11 mouse cellular contexts compared by ENCODE assay signal in genomic region chr12:81653344-81653743, GRCm38 (mm10). TPM values are rescaled to one million over a fixed set of nuclear protein-coding genes. Genes with fewer than 3 reads are reported as not detected.
DNase-seq lines count a peak whose midpoint lies in the region; ATAC-seq lines count a peak whose summit lies in the region.
"Had no signal": no experiment of that assay in that cellular context is flagged by ENCODE, and none has a peak within 500 bp of the region (broad histone marks: within the 10 kb centered on the region; RNA-seq: fewer than 3 reads in every experiment).

No protein-coding gene starts in this region.

- no peak for ATAC-seq in hindbrain, embryonic 14.5 days (ENCODE audit: low FRiP score)

- H3K27ac ChIP-seq in hindbrain, embryonic 14.5 days: no peak overlapping the region
- H3K27ac ChIP-seq in hindbrain, embryonic 10.5 days: no peak overlapping the region
- no peak overlapping the region for H3K27ac ChIP-seq in limb, embryonic 10.5 days
- H3K27ac ChIP-seq: left cerebral cortex, adult 2 months; macrophage had no signal

- H3K27me3 ChIP-seq in hindbrain, embryonic 14.5 days (ENCODE audit: control insufficient read depth, insufficient read depth, low read length): no peaks in the 10 kb centered on the region
- no peaks in the 10 kb centered on the region for H3K27me3 ChIP-seq in hindbrain, embryonic 10.5 days (ENCODE audit: insufficient read depth, poor library complexity, severe bottlenecking)
- no peaks in the 10 kb centered on the region for H3K27me3 ChIP-seq in limb, embryonic 10.5 days (ENCODE audit: low read depth, poor library complexity, severe bottlenecking)

- no peak overlapping the region for H3K9ac ChIP-seq in hindbrain, embryonic 14.5 days

- WGBS in hindbrain, embryonic 14.5 days: 82% methylated on average over 8 of the region's 8 CpGs
- 91% methylated on average over 8 of the region's 8 CpGs for WGBS in hindbrain, embryonic 10.5 days
- 90% methylated on average over 8 of the region's 8 CpGs for WGBS in limb, embryonic 10.5 days

- H3K4me1 ChIP-seq in hindbrain, embryonic 14.5 days (replicated peaks; ENCODE audit: control insufficient read depth, insufficient read depth, low read length): no peaks in the 10 kb centered on the region
- H3K4me1 ChIP-seq in hindbrain, embryonic 10.5 days (replicated peaks): no peaks in the 10 kb centered on the region
- no peaks in the 10 kb centered on the region for H3K4me1 ChIP-seq in limb, embryonic 10.5 days

- H3K4me3 ChIP-seq in hindbrain, embryonic 14.5 days (replicated peaks; ENCODE audit: low read length): no peak overlapping the region
- H3K4me3 ChIP-seq in hindbrain, embryonic 10.5 days: no peak overlapping the region
- no peak overlapping the region for H3K4me3 ChIP-seq in limb, embryonic 10.5 days
- H3K4me3 ChIP-seq: erythroblast, embryonic 14.5 days; left cerebral cortex, adult 2 months had no signal

- H3K4me2 ChIP-seq in hindbrain, embryonic 14.5 days (replicated peaks): no peak overlapping the region

- peak; percentile 53 for DNase-seq in hindbrain, embryonic 14.5 days (ENCODE audit: low spot score)
- no peak for DNase-seq in hindbrain, embryonic 10.5 days (ENCODE audit: low spot score)
- peak; percentile 36 for DNase-seq in right cerebral cortex, postnatal 14 days
- no peak for DNase-seq in right cerebral cortex, adult 2 months (ENCODE audit: low spot score in 2 of 2)
- DNase-seq in cerebellum, postnatal 25 days: peak; percentile 45 to 72
- peak; percentile 50 for DNase-seq in right cerebral cortex, postnatal 4 days
- no peak for DNase-seq in kidney, postnatal 36 days
- no peak for DNase-seq in limb, embryonic 10.5 days (ENCODE audit: low spot score)

- H3K36me3 ChIP-seq in hindbrain, embryonic 14.5 days (replicated peaks; ENCODE audit: control insufficient read depth, insufficient read depth): no peaks in the 10 kb centered on the region
- H3K36me3 ChIP-seq in hindbrain, embryonic 10.5 days: no peaks in the 10 kb centered on the region
- H3K36me3 ChIP-seq in limb, embryonic 10.5 days: no peaks in the 10 kb centered on the region

- no peaks in the 10 kb centered on the region for H3K9me3 ChIP-seq in hindbrain, embryonic 14.5 days (ENCODE audit: control insufficient read depth, low read length)
- H3K9me3 ChIP-seq in hindbrain, embryonic 10.5 days: no peaks in the 10 kb centered on the region
- no peaks in the 10 kb centered on the region for H3K9me3 ChIP-seq in limb, embryonic 10.5 days (replicated peaks)

RNA-seq across cellular contexts. Expression of gene Ttc9, which starts 22.3 kb away (rescaled TPM):
- polyA plus RNA-seq in hindbrain, embryonic 14.5 days (2014; fragmentation: Nextera tagmentation; extraction: Ambion mirVana): 13.0 and 17.5 TPM in 2 replicates
- 2.2 and 2.7 TPM in 2 replicates for polyA plus RNA-seq in hindbrain, embryonic 10.5 days (2016; fragmentation: Nextera tagmentation; extraction: Ambion mirVana)
- polyA plus RNA-seq in limb, embryonic 10.5 days (2016; fragmentation: Nextera tagmentation; extraction: Ambion mirVana): 0.69 and 0.73 TPM in 2 replicates
- polyA plus RNA-seq: erythroblast, embryonic 14.5 days; macrophage had no signal

RNA-seq across cellular contexts. Expression of gene Med6, which starts 58.5 kb away (rescaled TPM):
- 39.4 and 45.7 TPM in 2 replicates for polyA plus RNA-seq in hindbrain, embryonic 14.5 days (2014; fragmentation: Nextera tagmentation; extraction: Ambion mirVana)
- polyA plus RNA-seq in hindbrain, embryonic 10.5 days (2016; fragmentation: Nextera tagmentation; extraction: Ambion mirVana): 79.4 and 80.8 TPM in 2 replicates
- polyA plus RNA-seq in limb, embryonic 10.5 days (2016; fragmentation: Nextera tagmentation; extraction: Ambion mirVana): 91.4 and 93.6 TPM in 2 replicates

Comparison
In these comparisons a context has a peak if more than half of its experiments do, and no peak if none do; other contexts are left out.
1. DNase-seq: peak in hindbrain, embryonic 14.5 days (single experiment), right cerebral cortex, postnatal 14 days (single experiment), cerebellum, postnatal 25 days (2 of 2) and right cerebral cortex, postnatal 4 days (single experiment); none in hindbrain, embryonic 10.5 days (single experiment), right cerebral cortex, adult 2 months (0 of 2), kidney, postnatal 36 days (0 of 2) and limb, embryonic 10.5 days (single experiment).